Mouse (Mus musculus) heart, embryonic 16.5 days (tissue): ENCODE measurements at regions not wholly inside any gene's neighbourhood (a gene's known extent, or its start where the extent isn't known, plus 50 kb on each side); places are given as distances from the start of the nearest gene placed in this dataset.

Experiments used
- ATAC-seq: fragments of 200-750 bp; cut with Nextera tagmentation; replicated peaks from 2 replicates; pipeline ENCODE4 v1.8.0; 2017; ENCODE audit warnings: moderate number of reproducible peaks; ENCODE audit not compliant: insufficient read depth, low FRiP score; ENCODE audit errors: extremely low read depth
- H3K27ac ChIP-seq: fragments of 300-500 bp; sonication (generic); 2 replicates; pipeline ENCODE4 v1.5.1; 2014; ENCODE audit warnings: mild to moderate bottlenecking, low read length, control low read depth, moderate library complexity
- H3K27me3 ChIP-seq: fragments of 300-500 bp; sonication (generic); 2 replicates; pipeline ENCODE4 v1.6.1; 2014; ENCODE audit warnings: low read length, mixed read lengths; ENCODE audit not compliant: control insufficient read depth, insufficient read depth
- H3K36me3 ChIP-seq: fragments of 300-500 bp; sonication (generic); 2 replicates; pipeline ENCODE4 v1.6.1; 2014; ENCODE audit not compliant: control insufficient read depth, insufficient read depth
- H3K4me1 ChIP-seq: fragments of 300-500 bp; sonication (generic); 2 replicates; pipeline ENCODE4 v1.6.1; 2014; ENCODE audit warnings: low read length, mixed read lengths; ENCODE audit not compliant: control insufficient read depth, insufficient read depth
- H3K4me2 ChIP-seq: fragments of 300-500 bp; sonication (generic); 2 replicates; pipeline ENCODE4 v1.6.1; 2014; ENCODE audit warnings: low read depth, mild to moderate bottlenecking, control low read depth, low read length
- H3K4me3 ChIP-seq: fragments of 300-500 bp; sonication (generic); 2 replicates; pipeline ENCODE4 v1.5.1; 2014; ENCODE audit warnings: mild to moderate bottlenecking, control low read depth, low read length
- H3K9ac ChIP-seq: fragments of 300-500 bp; sonication (generic); 2 replicates; pipeline ENCODE4 v1.6.1; 2014; ENCODE audit warnings: low read length, control low read depth
- H3K9me3 ChIP-seq: fragments of 300-500 bp; sonication (generic); replicated peaks from 2 replicates; pipeline ENCODE4 v1.6.1; 2016; ENCODE audit warnings: low read length; ENCODE audit not compliant: control insufficient read depth
- WGBS: fragments of 180-500 bp; shearing (Covaris S2); extraction: QIAGEN DNeasy Blood & Tissue Kit; methylation state at CpG from one replicate; pipeline ENCODE4 v1.1.7; 2014; 5-methylcytosine and 5-hydroxymethylcytosine counted together

- Histone ChIP-seq H3K4me2 (no peak overlapping the region), H3K36me3 (no peaks in the 10 kb centered on the region), H3K4me1 (peaks cover 6% of the 10 kb centered on the region), H3K27me3 (no peaks in the 10 kb centered on the region), H3K9ac (no peak overlapping the region), H3K9me3 (no peaks in the 10 kb centered on the region), H3K4me3 (no peak overlapping the region), H3K27ac (no peak overlapping the region)
- WGBS = 41% methylated on average over 4 of the region's 4 CpGs
- ATAC-seq = no peak; the same call in 1 of the 2 replicates
These were observed 296.6 kb upstream of the Zfp462 start for GRCm38 (mm10) chr4:54648254-54648653.

GRCm38 (mm10) chr4:54651646-54652110 is 293.2 kb upstream of the Zfp462 start:
- Histone ChIP-seq H3K9ac (no peak overlapping the region), H3K4me1 (peaks cover 6% of the 10 kb centered on the region), H3K27me3 (no peaks in the 10 kb centered on the region), H3K36me3 (no peaks in the 10 kb centered on the region), H3K27ac (no peak overlapping the region), H3K4me2 (no peak overlapping the region), H3K9me3 (no peaks in the 10 kb centered on the region), H3K4me3 (no peak overlapping the region)
- ATAC-seq = no peak

GRCm38 (mm10) chr4:54652111-54653021 is 292.5 kb upstream of the Zfp462 start:
- H3K4me2 ChIP-seq = no peak overlapping the region
- no peaks in the 10 kb centered on the region for H3K27me3 ChIP-seq
- H3K9me3 ChIP-seq = no peaks in the 10 kb centered on the region
- H3K4me1 ChIP-seq = peaks cover 6% of the 10 kb centered on the region
- H3K4me3 ChIP-seq = no peak overlapping the region
- no peak overlapping the region for H3K9ac ChIP-seq
- WGBS = 56% methylated on average over 11 of the region's 11 CpGs
- ATAC-seq = no peak
- no peaks in the 10 kb centered on the region for H3K36me3 ChIP-seq
- H3K27ac ChIP-seq = no peak overlapping the region

DNA sequence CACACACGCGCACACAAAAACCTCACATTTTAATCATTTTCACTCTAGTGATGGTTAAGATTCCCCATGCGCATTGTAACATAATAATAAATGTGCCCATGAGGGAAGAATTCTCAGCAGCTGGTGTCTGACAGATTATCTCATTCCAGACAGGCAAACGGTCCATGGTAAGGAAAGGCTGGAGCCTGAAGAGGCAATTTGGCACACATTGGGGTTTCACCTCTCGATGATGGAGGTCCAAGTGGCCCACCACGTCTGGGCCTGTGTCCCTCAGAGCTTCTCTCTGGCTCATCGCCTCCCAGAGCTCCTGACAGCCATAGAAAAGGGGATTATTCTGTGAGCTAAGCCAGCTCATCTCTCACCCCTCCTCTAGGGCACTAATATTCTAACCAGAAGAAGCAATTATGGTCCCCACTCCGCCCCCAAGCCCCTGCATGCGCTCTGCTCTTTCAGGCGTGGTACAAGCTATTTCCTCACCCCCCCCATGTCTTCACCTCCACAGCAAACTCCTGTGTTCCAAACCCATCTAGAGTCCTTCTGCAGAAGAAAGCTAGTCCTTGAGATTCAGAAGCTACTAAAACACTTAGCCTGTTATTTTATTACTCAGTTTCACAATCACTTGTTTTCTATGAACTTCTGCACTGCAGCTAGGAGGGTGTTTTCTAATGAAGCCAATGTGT is 291.6 kb upstream of the Zfp462 start:
- Histone ChIP-seq H3K4me2 (no peak overlapping the region), H3K27me3 (no peaks in the 10 kb centered on the region), H3K27ac (no peak overlapping the region), H3K9ac (no peak overlapping the region), H3K36me3 (no peaks in the 10 kb centered on the region), H3K4me1 (peaks cover 2% of the 10 kb centered on the region; the same call in 1 of the 2 replicates), H3K4me3 (no peak overlapping the region), H3K9me3 (no peaks in the 10 kb centered on the region)
- WGBS = 79% methylated on average over 10 of the region's 10 CpGs
- no peak for ATAC-seq
